Mouse (Mus musculus): ENCODE data around the gene Ube2q1.

DNA sequence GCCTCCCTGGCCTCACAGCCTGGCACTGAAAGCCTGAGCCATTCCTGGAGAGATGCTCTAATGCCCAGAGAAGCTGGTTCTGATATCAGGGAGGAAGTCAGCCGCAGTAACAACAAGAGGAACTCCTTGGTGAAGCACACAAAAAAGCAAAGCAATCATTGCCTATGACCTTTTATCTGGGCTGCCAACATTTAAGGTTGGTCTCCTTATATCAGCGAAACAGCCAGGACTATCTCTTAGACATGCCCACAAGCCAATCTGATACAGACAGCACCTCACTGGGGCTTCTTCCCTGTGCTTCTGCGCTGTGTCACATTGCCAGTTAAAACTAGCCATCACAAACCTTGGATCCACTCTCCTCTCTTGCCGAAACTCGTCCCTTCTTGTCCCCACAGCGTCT lies 34.9 kb upstream of the Ube2q1 start:
- TF ChIP-seq CTCF (IDR thresholded peaks at IDR 0.05; ENCODE audit: control insufficient read depth, insufficient read depth, insufficient read length) (no peak), MYOD1 (IDR thresholded peaks at IDR 0.05; ENCODE audit: control insufficient read depth, insufficient read length, low read depth) (no peak), MAX (IDR thresholded peaks at IDR 0.05) (no peak), CEBPB (IDR thresholded peaks at IDR 0.05; ENCODE audit: low read depth) (no peak), MYOG (IDR thresholded peaks at IDR 0.05; ENCODE audit: control insufficient read depth, extremely low read depth, insufficient read length) (no peak), USF1 (IDR thresholded peaks at IDR 0.05; ENCODE audit: low read depth) (no peak), FOSL1 (IDR thresholded peaks at IDR 0.05; ENCODE audit: insufficient read depth, low read length, poor library complexity, severe bottlenecking) (no peak)
